Mouse (Mus musculus) MN1 (cell line): ENCODE measurements at regions not wholly inside any gene's neighbourhood (a gene's known extent, or its start where the extent isn't known, plus 50 kb on each side); places are given as distances from the start of the nearest gene placed in this dataset.
A peak's percentile ranks its signal among the peaks of the same experiment; 100 is the strongest.

Source experiments
- DNase-seq: peaks from one replicate; pipeline ENCODE4 v3.0.0-alpha.2; 2016; ENCODE audit warnings: low spot score

DNA sequence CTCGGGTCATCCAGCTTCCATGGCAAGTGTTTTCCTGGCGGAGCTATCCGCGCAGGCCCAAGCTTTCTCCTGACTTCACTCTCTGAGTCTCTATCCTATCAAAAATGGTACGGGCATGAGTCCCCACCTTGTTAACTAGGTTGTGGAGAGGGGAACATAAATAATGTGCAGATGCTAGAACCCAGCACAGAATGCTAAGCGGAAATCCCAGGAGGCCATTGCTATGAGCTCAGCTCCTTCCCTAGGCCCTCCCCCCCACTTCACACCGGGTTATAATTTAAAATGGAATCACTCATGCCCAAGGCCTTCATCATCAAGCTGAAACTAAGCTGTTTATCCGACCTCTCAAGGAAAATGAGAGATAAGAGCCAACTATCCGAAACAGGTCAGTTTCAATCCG is 60.4 kb upstream of the Cd83 start:
- no peak for DNase-seq

DNA sequence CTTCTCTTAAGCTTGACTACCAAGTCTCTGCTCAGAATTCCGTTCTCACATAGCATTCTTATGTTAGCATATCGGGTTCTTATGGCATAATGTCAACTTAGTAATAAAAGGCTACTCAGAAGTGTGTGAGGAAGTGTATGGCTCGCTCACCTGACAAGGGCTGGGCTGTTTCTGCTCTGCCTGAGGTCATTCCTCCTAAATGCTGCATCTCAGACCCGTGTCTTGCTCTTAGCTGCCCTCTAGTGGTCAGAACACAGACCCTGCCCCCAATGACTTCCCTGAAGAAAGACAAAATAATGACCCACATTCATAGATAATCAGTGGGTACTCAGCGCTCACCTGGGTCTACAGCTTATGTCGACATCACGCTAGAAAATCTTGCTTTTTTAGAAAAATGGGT is 58.9 kb upstream of the Cd83 start:
- DNase-seq: peak; percentile 82

DNA sequence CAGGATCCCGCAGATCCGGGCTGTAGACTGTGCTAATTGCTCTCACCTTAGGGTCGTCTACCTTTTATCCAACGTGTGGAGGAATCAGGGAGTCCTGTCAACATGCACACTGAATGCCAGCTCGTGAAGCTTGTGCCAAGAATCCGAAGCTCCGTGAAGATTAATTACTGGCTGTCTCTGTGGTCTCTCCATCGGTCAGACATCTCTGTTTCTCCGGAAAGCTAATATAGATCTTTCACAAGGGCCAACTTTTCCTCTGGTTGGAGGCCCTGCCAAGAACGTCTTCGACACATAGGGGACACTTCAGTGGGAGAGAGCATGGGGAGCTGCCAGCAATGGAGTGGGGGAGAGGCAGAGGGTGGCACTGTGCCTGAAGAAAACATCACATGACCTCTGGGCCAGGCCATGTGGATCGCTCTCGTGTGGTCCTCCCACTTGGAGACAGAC is 57.7 kb upstream of the Cd83 start:
- peak; percentile 58 for DNase-seq

DNA sequence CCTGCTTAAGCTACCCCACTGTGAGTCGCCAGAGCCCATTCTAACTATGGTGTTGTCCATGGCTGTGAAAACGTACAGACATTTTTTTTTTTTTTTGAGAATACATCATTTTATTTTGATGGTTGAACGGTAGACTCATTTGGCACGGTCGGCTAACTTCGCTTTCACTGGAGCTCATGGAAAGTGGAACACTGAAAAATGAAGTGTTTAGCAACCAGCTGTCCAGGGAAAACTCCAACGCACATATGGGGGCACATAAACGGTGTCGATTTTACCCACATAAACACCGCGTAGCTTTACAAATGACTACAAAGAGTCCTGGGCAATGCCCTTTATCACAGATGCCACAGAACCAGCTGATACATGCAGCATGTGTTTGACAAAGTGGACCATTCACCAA is 55.0 kb upstream of the Cd83 start:
- DNase-seq: no peak

DNA sequence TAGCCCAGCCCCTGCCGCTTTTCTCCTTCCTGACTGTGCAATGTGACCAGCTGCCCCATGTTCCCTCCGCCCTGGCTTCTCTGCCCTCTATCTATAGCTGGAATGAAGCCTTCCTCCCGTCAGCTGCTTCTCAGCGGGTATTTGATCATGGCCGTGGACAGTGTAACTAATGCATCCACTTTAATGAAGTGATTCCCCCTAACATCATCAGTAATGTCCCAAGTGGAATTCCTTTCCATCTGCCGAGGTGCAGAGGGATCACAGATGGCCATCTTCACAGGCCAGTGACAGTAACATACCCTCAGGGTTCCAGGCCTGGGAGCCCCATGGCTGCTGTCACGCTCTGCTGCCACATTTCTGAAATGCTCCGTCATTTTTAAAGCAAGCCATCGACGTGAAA is 51.5 kb upstream of the Cd83 start:
- no peak for DNase-seq

DNA sequence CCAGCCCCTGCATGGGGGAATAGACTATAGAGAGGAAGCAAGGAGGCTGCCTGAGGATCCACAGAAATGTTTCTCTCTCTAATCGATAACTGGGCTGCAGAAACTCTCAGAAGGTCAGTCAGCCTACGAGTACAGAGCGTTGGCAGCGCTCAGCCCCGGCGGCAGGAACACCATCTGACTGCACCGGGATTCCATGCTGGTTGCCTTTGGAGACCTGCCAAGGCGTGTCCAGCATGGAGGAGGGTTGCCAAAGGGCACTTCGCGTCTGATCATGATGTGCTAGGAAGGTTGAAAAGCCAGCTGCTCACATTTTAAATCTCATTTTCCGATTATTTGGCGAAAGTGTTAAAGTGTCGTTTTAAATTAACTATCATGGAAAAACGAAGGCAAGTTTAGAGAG is 49.9 kb upstream of the Cd83 start:
- peak; percentile 76 for DNase-seq
